Mouse (Mus musculus): Measurements from ENCODE around the gene Tmem160. TPM values are rescaled to one million over a fixed set of nuclear protein-coding genes. Genes with fewer than 3 reads are reported as not detected.

Tmem160 gene
- polyA plus RNA-seq (2014; fragmentation: Nextera tagmentation; extraction: Ambion mirVana) = 51.4 and 56.5 TPM in 2 replicates

- DNase-seq (ENCODE audit: low spot score) (peak; percentile 83), ATAC-seq (ENCODE audit: low FRiP score) (peak; percentile 97)
- Histone ChIP-seq H3K36me3 (ENCODE audit: control insufficient read depth, insufficient read depth, low read length) (peaks cover 4% of the 10 kb centered on the region; the same call in 1 of the 2 replicates), H3K4me1 (replicated peaks; ENCODE audit: control insufficient read depth, insufficient read depth, low read length) (peaks cover 3% of the 10 kb centered on the region; the same call in 1 of the 2 replicates), H3K9me3 (ENCODE audit: control insufficient read depth, low read length) (no peaks in the 10 kb centered on the region), H3K27ac (ENCODE audit: low read depth, low read length) (peak within 1 kb of the TSS; percentile 33; the same call in 1 of the 2 replicates), H3K9ac (ENCODE audit: low read depth, low read length) (peak within 1 kb of the TSS; percentile 48), H3K4me2 (replicated peaks; ENCODE audit: low read depth, low read length) (peak within 1 kb of the TSS; percentile 87), H3K27me3 (ENCODE audit: control insufficient read depth, insufficient read depth, low read length) (no peaks in the 10 kb centered on the region), H3K4me3 (ENCODE audit: low read depth, low read length) (peak within 1 kb of the TSS; percentile 60)
- 2% methylated on average over 30 of the region's 30 CpGs for WGBS
These were observed at the start of gene Tmem160 for GRCm38 (mm10) chr7:16452587-16453073. Gene Tmem160 (plus strand): TSS chr7:16452779.

- WGBS = 34% methylated on average over 21 of the region's 21 CpGs
- ATAC-seq (ENCODE audit: low FRiP score) (no peak), DNase-seq (ENCODE audit: low spot score) (peak; percentile 62)
- Histone ChIP-seq H3K27me3 (ENCODE audit: control insufficient read depth, insufficient read depth, low read length) (no peaks in the 10 kb centered on the region), H3K36me3 (ENCODE audit: control insufficient read depth, insufficient read depth, low read length) (no peaks in the 10 kb centered on the region; the same call in 1 of the 2 replicates), H3K9me3 (ENCODE audit: control insufficient read depth, low read length) (no peaks in the 10 kb centered on the region; the same call in 1 of the 2 replicates), H3K27ac (ENCODE audit: low read depth, low read length) (peak overlapping the region; percentile 100), H3K9ac (ENCODE audit: low read depth, low read length) (peak overlapping the region; percentile 99), H3K4me3 (ENCODE audit: low read depth, low read length) (peak overlapping the region; percentile 86), H3K4me2 (replicated peaks; ENCODE audit: low read depth, low read length) (peak overlapping the region; percentile 83), H3K4me1 (replicated peaks; ENCODE audit: control insufficient read depth, insufficient read depth, low read length) (peaks cover 6% of the 10 kb centered on the region; the same call in 1 of the 2 replicates)
These were observed 49.3 kb upstream of the Tmem160 start for GRCm38 (mm10) chr7:16402968-16403948.

DNA sequence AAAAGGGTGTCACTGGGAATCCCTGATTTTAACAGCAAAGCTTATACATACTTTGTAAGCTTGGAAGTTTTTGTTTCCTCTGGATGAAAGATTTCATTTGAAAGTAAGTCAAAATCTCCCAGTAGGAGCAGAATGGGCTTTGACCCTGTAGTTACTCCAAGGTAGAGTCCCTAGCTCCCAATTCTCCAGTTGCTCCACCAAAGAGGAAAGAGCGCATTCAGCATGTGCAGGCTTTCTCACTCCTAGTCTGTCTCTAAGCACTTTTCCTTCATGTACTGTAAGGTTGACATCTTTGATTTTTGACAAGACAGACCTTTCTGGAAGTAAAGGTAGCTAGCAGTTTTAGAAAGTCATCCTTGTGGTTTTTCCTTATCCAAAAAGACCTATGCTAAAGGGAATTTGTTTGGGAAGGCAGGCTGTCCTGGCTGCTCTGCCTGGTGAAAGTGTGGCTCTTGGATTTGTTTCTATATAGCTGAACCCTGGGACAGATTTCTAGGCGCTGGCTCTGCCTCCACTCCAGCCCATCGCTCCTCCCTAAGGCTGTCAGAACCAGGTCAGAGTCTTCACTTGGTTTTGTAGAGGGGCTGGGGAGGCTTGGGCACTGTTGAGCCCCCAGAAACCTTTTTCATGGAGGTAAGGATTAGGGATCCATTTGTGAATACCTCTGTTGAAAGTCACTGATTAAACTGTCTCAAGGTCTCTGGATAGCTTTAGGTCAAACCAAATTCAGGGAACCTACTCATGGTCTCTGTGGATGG lies 48.1 kb upstream of the Tmem160 start:
- WGBS = 94% methylated on average over 3 of the region's 3 CpGs
- ATAC-seq (ENCODE audit: low FRiP score) (no peak), DNase-seq (ENCODE audit: low spot score) (no peak)
- Histone ChIP-seq H3K4me2 (replicated peaks; ENCODE audit: low read depth, low read length) (no peak overlapping the region; the same call in 1 of the 2 replicates), H3K27ac (ENCODE audit: low read depth, low read length) (peak overlapping the region; percentile 33; the same call in 1 of the 2 replicates), H3K4me1 (replicated peaks; ENCODE audit: control insufficient read depth, insufficient read depth, low read length) (peaks cover 6% of the 10 kb centered on the region; the same call in 1 of the 2 replicates), H3K36me3 (ENCODE audit: control insufficient read depth, insufficient read depth, low read length) (no peaks in the 10 kb centered on the region; the same call in 1 of the 2 replicates), H3K9ac (ENCODE audit: low read depth, low read length) (peak overlapping the region; percentile 1; the same call in 1 of the 2 replicates), H3K9me3 (ENCODE audit: control insufficient read depth, low read length) (no peaks in the 10 kb centered on the region; the same call in 1 of the 2 replicates), H3K27me3 (ENCODE audit: control insufficient read depth, insufficient read depth, low read length) (no peaks in the 10 kb centered on the region), H3K4me3 (ENCODE audit: low read depth, low read length) (0 out of 2 replicates have a peak overlapping the region, but pooled peaks have one; percentile 4)

DNA sequence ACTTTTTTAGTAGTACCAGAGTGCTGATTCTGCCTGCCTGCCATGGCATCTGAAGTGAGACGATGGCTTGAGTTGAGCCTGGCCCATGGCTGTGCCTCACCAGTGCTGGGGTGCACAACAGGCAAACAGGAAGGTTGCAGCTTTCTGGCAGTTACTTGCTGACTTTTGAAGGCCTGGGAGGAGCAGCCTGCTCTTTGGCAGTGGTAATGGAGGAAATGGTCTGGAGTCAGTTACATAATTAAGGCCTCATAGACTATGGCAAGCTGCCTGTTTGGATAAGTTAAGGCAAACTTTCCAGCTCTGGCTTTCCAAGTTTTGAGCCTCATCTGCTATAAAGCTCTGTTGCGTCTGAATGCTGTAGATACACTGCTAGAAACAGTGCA lies 47.5 kb upstream of the Tmem160 start:
- WGBS = 84% methylated on average over 2 of the region's 2 CpGs
- peak overlapping the region; percentile 33 for H3K27ac ChIP-seq (ENCODE audit: low read depth, low read length)
- H3K4me3 ChIP-seq (ENCODE audit: low read depth, low read length) = no peak overlapping the region
- ATAC-seq (ENCODE audit: low FRiP score) (no peak), DNase-seq (ENCODE audit: low spot score) (no peak)
- peaks cover 6% of the 10 kb centered on the region; the same call in 1 of the 2 replicates for H3K4me1 ChIP-seq (replicated peaks; ENCODE audit: control insufficient read depth, insufficient read depth, low read length)
- no peaks in the 10 kb centered on the region; the same call in 1 of the 2 replicates for H3K9me3 ChIP-seq (ENCODE audit: control insufficient read depth, low read length)
- H3K27me3 ChIP-seq (ENCODE audit: control insufficient read depth, insufficient read depth, low read length) = no peaks in the 10 kb centered on the region
- peak overlapping the region; percentile 1; the same call in 1 of the 2 replicates for H3K9ac ChIP-seq (ENCODE audit: low read depth, low read length)
- H3K4me2 ChIP-seq (replicated peaks; ENCODE audit: low read depth, low read length) = no peak overlapping the region
- no peaks in the 10 kb centered on the region; the same call in 1 of the 2 replicates for H3K36me3 ChIP-seq (ENCODE audit: control insufficient read depth, insufficient read depth, low read length)

DNA sequence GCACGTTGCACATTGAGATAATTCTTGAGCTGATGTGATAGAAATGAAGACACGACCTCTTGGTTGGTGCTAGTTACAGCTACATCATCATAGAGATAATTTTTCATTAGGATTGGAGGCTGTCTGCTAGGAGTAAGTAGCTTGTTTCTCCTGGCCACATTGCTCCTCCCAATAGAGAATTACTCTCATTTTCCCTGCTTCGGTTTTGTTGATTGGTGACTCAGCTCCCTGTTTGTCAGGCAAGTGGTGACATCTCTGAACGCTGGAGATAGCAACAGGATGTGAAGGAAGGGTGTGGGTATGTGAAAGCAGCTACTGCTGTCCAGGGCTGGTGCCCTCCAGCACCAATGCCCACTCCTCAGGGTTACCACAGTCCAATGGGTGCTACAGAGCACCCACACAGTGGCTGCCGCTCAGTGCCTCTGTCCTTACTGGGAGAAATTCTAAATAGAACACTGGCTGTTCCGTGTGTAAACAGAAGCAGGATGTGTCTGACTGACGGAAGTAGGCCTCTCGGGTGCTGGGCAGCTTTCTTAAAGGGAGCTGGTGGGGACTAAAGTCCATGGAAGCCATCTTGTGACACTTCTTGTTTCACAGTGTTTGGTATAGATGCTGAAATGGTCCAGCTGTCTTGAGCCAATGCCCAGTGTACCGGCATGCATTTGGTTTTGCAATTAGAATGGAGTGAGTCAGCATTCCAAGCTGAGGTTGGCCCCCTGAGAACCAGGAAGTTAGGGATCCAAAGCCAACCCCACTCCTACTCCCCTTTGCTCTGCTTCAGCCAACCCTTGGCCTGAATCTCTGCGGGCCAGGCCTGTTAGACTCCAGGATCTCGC lies 46.8 kb upstream of the Tmem160 start:
- Histone ChIP-seq H3K4me1 (replicated peaks; ENCODE audit: control insufficient read depth, insufficient read depth, low read length) (peaks cover 6% of the 10 kb centered on the region; the same call in 1 of the 2 replicates), H3K27me3 (ENCODE audit: control insufficient read depth, insufficient read depth, low read length) (no peaks in the 10 kb centered on the region), H3K36me3 (ENCODE audit: control insufficient read depth, insufficient read depth, low read length) (no peaks in the 10 kb centered on the region; the same call in 1 of the 2 replicates), H3K4me2 (replicated peaks; ENCODE audit: low read depth, low read length) (no peak overlapping the region), H3K27ac (ENCODE audit: low read depth, low read length) (peak overlapping the region; percentile 56; the same call in 1 of the 2 replicates), H3K4me3 (ENCODE audit: low read depth, low read length) (no peak overlapping the region), H3K9ac (ENCODE audit: low read depth, low read length) (peak overlapping the region; percentile 36; the same call in 1 of the 2 replicates), H3K9me3 (ENCODE audit: control insufficient read depth, low read length) (no peaks in the 10 kb centered on the region; the same call in 1 of the 2 replicates)
- no peak for ATAC-seq (ENCODE audit: low FRiP score)
- WGBS = 82% methylated on average over 11 of the region's 11 CpGs
- no peak for DNase-seq (ENCODE audit: low spot score)

DNA sequence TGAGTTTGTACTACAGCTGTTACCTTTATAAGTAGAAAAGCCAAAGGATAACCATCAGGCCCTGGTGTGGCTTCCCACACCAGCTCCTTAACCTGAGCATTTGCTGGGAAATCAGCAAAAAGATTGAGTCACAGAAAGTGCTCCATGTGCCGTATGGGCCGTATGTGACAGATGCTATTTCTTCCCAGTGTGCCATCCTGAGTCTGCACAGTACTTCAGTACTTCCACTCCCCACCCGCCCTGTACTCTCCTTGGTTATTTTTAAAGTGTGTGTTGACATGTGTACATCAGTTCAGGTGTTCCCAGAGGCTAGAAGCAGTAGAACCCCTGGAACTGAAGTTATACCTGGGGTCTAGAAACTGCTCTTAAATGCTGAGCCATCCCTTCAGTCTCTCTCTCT lies 45.6 kb upstream of the Tmem160 start:
- DNase-seq (ENCODE audit: low spot score) (no peak), ATAC-seq (ENCODE audit: low FRiP score) (no peak)
- H3K27me3 ChIP-seq (ENCODE audit: control insufficient read depth, insufficient read depth, low read length) = no peaks in the 10 kb centered on the region
- no peak overlapping the region for H3K27ac ChIP-seq (ENCODE audit: low read depth, low read length)
- no peak overlapping the region for H3K9ac ChIP-seq (ENCODE audit: low read depth, low read length)
- H3K4me3 ChIP-seq (ENCODE audit: low read depth, low read length) = no peak overlapping the region
- H3K9me3 ChIP-seq (ENCODE audit: control insufficient read depth, low read length) = no peaks in the 10 kb centered on the region; the same call in 1 of the 2 replicates
- H3K4me2 ChIP-seq (replicated peaks; ENCODE audit: low read depth, low read length) = no peak overlapping the region
- H3K36me3 ChIP-seq (ENCODE audit: control insufficient read depth, insufficient read depth, low read length) = no peaks in the 10 kb centered on the region; the same call in 1 of the 2 replicates
- H3K4me1 ChIP-seq (replicated peaks; ENCODE audit: control insufficient read depth, insufficient read depth, low read length) = peaks cover 6% of the 10 kb centered on the region; the same call in 1 of the 2 replicates
- 93% methylated on average over 3 of the region's 3 CpGs for WGBS

DNA sequence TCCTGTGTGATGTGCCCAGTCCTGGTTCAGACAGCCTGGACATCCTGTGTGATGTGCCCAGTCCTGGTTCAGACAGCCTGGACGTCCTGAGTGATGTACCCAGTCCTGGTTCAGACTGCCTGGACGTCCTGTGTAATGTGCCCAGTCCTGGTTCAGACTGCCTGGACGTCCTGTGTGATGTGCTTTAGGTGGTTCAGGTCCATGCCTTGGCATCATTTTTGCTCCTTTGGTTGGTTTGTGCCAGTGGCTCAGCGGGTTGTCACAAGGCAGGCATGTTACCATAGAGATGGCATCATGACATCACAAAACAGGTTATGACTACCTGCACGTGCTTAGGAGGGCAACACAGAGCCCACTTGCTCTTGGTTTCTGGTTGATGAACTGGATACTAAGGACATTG lies 41.5 kb upstream of the Tmem160 start:
- Histone ChIP-seq H3K27ac (ENCODE audit: low read depth, low read length) (no peak overlapping the region), H3K4me2 (replicated peaks; ENCODE audit: low read depth, low read length) (no peak overlapping the region), H3K4me1 (replicated peaks; ENCODE audit: control insufficient read depth, insufficient read depth, low read length) (peaks cover under 1% of the 10 kb centered on the region), H3K9me3 (ENCODE audit: control insufficient read depth, low read length) (no peaks in the 10 kb centered on the region; the same call in 1 of the 2 replicates), H3K27me3 (ENCODE audit: control insufficient read depth, insufficient read depth, low read length) (no peaks in the 10 kb centered on the region), H3K4me3 (ENCODE audit: low read depth, low read length) (no peak overlapping the region), H3K9ac (ENCODE audit: low read depth, low read length) (no peak overlapping the region), H3K36me3 (ENCODE audit: control insufficient read depth, insufficient read depth, low read length) (no peaks in the 10 kb centered on the region; the same call in 1 of the 2 replicates)
- ATAC-seq (ENCODE audit: low FRiP score) (no peak), DNase-seq (ENCODE audit: low spot score) (no peak)
- WGBS = 96% methylated on average over 5 of the region's 5 CpGs

Data from hindbrain, embryonic 11.5 days (tissue).